Mouse (Mus musculus): ENCODE results near the gene Elfn2. TPM values are rescaled to one million over a fixed set of nuclear protein-coding genes. Genes with fewer than 3 reads are reported as not detected.

The Elfn2 gene
- polyA plus RNA-seq, 1 experiment from 2014 or later: 0.55 TPM

- no peak for ATAC-seq (replicated peaks; ENCODE audit: extremely low read depth, insufficient read depth, low FRiP score)
- Histone ChIP-seq H3K4me1 (ENCODE audit: control insufficient read depth, insufficient read depth, low read length) (no peaks in the 10 kb centered on the region), H3K4me3 (ENCODE audit: low read length) (no peak overlapping the region), H3K27ac (ENCODE audit: low read length) (no peak overlapping the region), H3K4me2 (ENCODE audit: low read depth, low read length) (no peak overlapping the region), H3K27me3 (ENCODE audit: control insufficient read depth, insufficient read depth, low read length) (peaks cover 20% of the 10 kb centered on the region), H3K9me3 (replicated peaks; ENCODE audit: control insufficient read depth, low read length) (no peaks in the 10 kb centered on the region), H3K9ac (ENCODE audit: low read length) (no peak overlapping the region), H3K36me3 (ENCODE audit: control insufficient read depth, insufficient read depth) (no peaks in the 10 kb centered on the region)
- 73% methylated on average over 13 of the region's 13 CpGs for WGBS
Observed at GRCm38 (mm10) chr15:78698491-78699135, 20.0 kb downstream of the Elfn2 start.

GRCm38 (mm10) chr15:78698084-78698483 lies 20.5 kb downstream of the Elfn2 start:
- Histone ChIP-seq H3K4me3 (ENCODE audit: low read length) (no peak overlapping the region), H3K9ac (ENCODE audit: low read length) (no peak overlapping the region), H3K4me2 (ENCODE audit: low read depth, low read length) (no peak overlapping the region), H3K4me1 (ENCODE audit: control insufficient read depth, insufficient read depth, low read length) (no peaks in the 10 kb centered on the region), H3K36me3 (ENCODE audit: control insufficient read depth, insufficient read depth) (no peaks in the 10 kb centered on the region), H3K9me3 (replicated peaks; ENCODE audit: control insufficient read depth, low read length) (no peaks in the 10 kb centered on the region), H3K27me3 (ENCODE audit: control insufficient read depth, insufficient read depth, low read length) (peaks cover 20% of the 10 kb centered on the region), H3K27ac (ENCODE audit: low read length) (no peak overlapping the region)
- ATAC-seq (replicated peaks; ENCODE audit: extremely low read depth, insufficient read depth, low FRiP score): no peak
- WGBS: 64% methylated on average over 5 of the region's 5 CpGs

- no peak for ATAC-seq (replicated peaks; ENCODE audit: extremely low read depth, insufficient read depth, low FRiP score)
- H3K9ac ChIP-seq (ENCODE audit: low read length): no peak overlapping the region
- no peak overlapping the region for H3K4me3 ChIP-seq (ENCODE audit: low read length)
- WGBS: 18% methylated on average over 5 of the region's 5 CpGs
- H3K4me2 ChIP-seq (ENCODE audit: low read depth, low read length): no peak overlapping the region
- H3K27ac ChIP-seq (ENCODE audit: low read length): no peak overlapping the region
- no peaks in the 10 kb centered on the region for H3K36me3 ChIP-seq (ENCODE audit: control insufficient read depth, insufficient read depth)
- H3K4me1 ChIP-seq (ENCODE audit: control insufficient read depth, insufficient read depth, low read length): no peaks in the 10 kb centered on the region
- H3K27me3 ChIP-seq (ENCODE audit: control insufficient read depth, insufficient read depth, low read length): peaks cover 22% of the 10 kb centered on the region
- H3K9me3 ChIP-seq (replicated peaks; ENCODE audit: control insufficient read depth, low read length): no peaks in the 10 kb centered on the region
Observed at GRCm38 (mm10) chr15:78695745-78696144, 22.8 kb downstream of the Elfn2 start.

GRCm38 (mm10) chr15:78692505-78692904 lies 26.1 kb downstream of the Elfn2 start:
- no peak overlapping the region for H3K4me3 ChIP-seq (ENCODE audit: low read length)
- H3K27me3 ChIP-seq (ENCODE audit: control insufficient read depth, insufficient read depth, low read length): peaks cover 19% of the 10 kb centered on the region
- H3K36me3 ChIP-seq (ENCODE audit: control insufficient read depth, insufficient read depth): no peaks in the 10 kb centered on the region
- no peak for ATAC-seq (replicated peaks; ENCODE audit: extremely low read depth, insufficient read depth, low FRiP score)
- H3K9ac ChIP-seq (ENCODE audit: low read length): no peak overlapping the region
- no peaks in the 10 kb centered on the region for H3K9me3 ChIP-seq (replicated peaks; ENCODE audit: control insufficient read depth, low read length)
- no peaks in the 10 kb centered on the region for H3K4me1 ChIP-seq (ENCODE audit: control insufficient read depth, insufficient read depth, low read length)
- WGBS: 52% methylated on average over 8 of the region's 8 CpGs
- H3K27ac ChIP-seq (ENCODE audit: low read length): no peak overlapping the region
- no peak overlapping the region for H3K4me2 ChIP-seq (ENCODE audit: low read depth, low read length)

GRCm38 (mm10) chr15:78690716-78691115 lies 27.9 kb downstream of the Elfn2 start:
- Histone ChIP-seq H3K4me2 (ENCODE audit: low read depth, low read length) (no peak overlapping the region), H3K9ac (ENCODE audit: low read length) (no peak overlapping the region), H3K4me3 (ENCODE audit: low read length) (no peak overlapping the region), H3K36me3 (ENCODE audit: control insufficient read depth, insufficient read depth) (no peaks in the 10 kb centered on the region), H3K27ac (ENCODE audit: low read length) (no peak overlapping the region), H3K27me3 (ENCODE audit: control insufficient read depth, insufficient read depth, low read length) (peaks cover 10% of the 10 kb centered on the region), H3K4me1 (ENCODE audit: control insufficient read depth, insufficient read depth, low read length) (no peaks in the 10 kb centered on the region), H3K9me3 (replicated peaks; ENCODE audit: control insufficient read depth, low read length) (no peaks in the 10 kb centered on the region)
- WGBS: 68% methylated on average over 2 of the region's 2 CpGs
- no peak for ATAC-seq (replicated peaks; ENCODE audit: extremely low read depth, insufficient read depth, low FRiP score)

GRCm38 (mm10) chr15:78686910-78687309 lies 31.7 kb downstream of the Elfn2 start:
- WGBS: 72% methylated on average over 7 of the region's 7 CpGs
- Histone ChIP-seq H3K4me1 (ENCODE audit: control insufficient read depth, insufficient read depth, low read length) (no peaks in the 10 kb centered on the region), H3K27ac (ENCODE audit: low read length) (no peak overlapping the region), H3K9me3 (replicated peaks; ENCODE audit: control insufficient read depth, low read length) (no peaks in the 10 kb centered on the region), H3K9ac (ENCODE audit: low read length) (no peak overlapping the region), H3K4me2 (ENCODE audit: low read depth, low read length) (no peak overlapping the region), H3K36me3 (ENCODE audit: control insufficient read depth, insufficient read depth) (no peaks in the 10 kb centered on the region), H3K4me3 (ENCODE audit: low read length) (no peak overlapping the region), H3K27me3 (ENCODE audit: control insufficient read depth, insufficient read depth, low read length) (peaks cover 26% of the 10 kb centered on the region)
- ATAC-seq (replicated peaks; ENCODE audit: extremely low read depth, insufficient read depth, low FRiP score): no peak

- no peaks in the 10 kb centered on the region for H3K36me3 ChIP-seq (ENCODE audit: control insufficient read depth, insufficient read depth)
- no peaks in the 10 kb centered on the region for H3K4me1 ChIP-seq (ENCODE audit: control insufficient read depth, insufficient read depth, low read length)
- no peak overlapping the region for H3K27ac ChIP-seq (ENCODE audit: low read length)
- peaks cover 25% of the 10 kb centered on the region for H3K27me3 ChIP-seq (ENCODE audit: control insufficient read depth, insufficient read depth, low read length)
- ATAC-seq (replicated peaks; ENCODE audit: extremely low read depth, insufficient read depth, low FRiP score): no peak
- no peaks in the 10 kb centered on the region for H3K9me3 ChIP-seq (replicated peaks; ENCODE audit: control insufficient read depth, low read length)
- 4% methylated on average over 9 of the region's 9 CpGs for WGBS
- H3K4me3 ChIP-seq (ENCODE audit: low read length): no peak overlapping the region
- no peak overlapping the region for H3K9ac ChIP-seq (ENCODE audit: low read length)
- no peak overlapping the region for H3K4me2 ChIP-seq (ENCODE audit: low read depth, low read length)
Observed at GRCm38 (mm10) chr15:78684111-78684510, 34.5 kb downstream of the Elfn2 start.

- Histone ChIP-seq H3K9ac (ENCODE audit: low read length) (no peak overlapping the region), H3K27me3 (ENCODE audit: control insufficient read depth, insufficient read depth, low read length) (peaks cover 25% of the 10 kb centered on the region), H3K9me3 (replicated peaks; ENCODE audit: control insufficient read depth, low read length) (no peaks in the 10 kb centered on the region), H3K36me3 (ENCODE audit: control insufficient read depth, insufficient read depth) (no peaks in the 10 kb centered on the region), H3K4me2 (ENCODE audit: low read depth, low read length) (no peak overlapping the region), H3K4me3 (ENCODE audit: low read length) (no peak overlapping the region), H3K27ac (ENCODE audit: low read length) (no peak overlapping the region; the same call in 1 of the 2 replicates), H3K4me1 (ENCODE audit: control insufficient read depth, insufficient read depth, low read length) (no peaks in the 10 kb centered on the region)
- ATAC-seq (replicated peaks; ENCODE audit: extremely low read depth, insufficient read depth, low FRiP score): no peak
- 38% methylated on average over 8 of the region's 8 CpGs for WGBS
Observed at GRCm38 (mm10) chr15:78683474-78683873, 35.1 kb downstream of the Elfn2 start.

- Histone ChIP-seq H3K27me3 (ENCODE audit: control insufficient read depth, insufficient read depth, low read length) (peaks cover 21% of the 10 kb centered on the region), H3K4me2 (ENCODE audit: low read depth, low read length) (no peak overlapping the region), H3K4me3 (ENCODE audit: low read length) (no peak overlapping the region), H3K9me3 (replicated peaks; ENCODE audit: control insufficient read depth, low read length) (no peaks in the 10 kb centered on the region), H3K9ac (ENCODE audit: low read length) (no peak overlapping the region), H3K27ac (ENCODE audit: low read length) (no peak overlapping the region), H3K4me1 (ENCODE audit: control insufficient read depth, insufficient read depth, low read length) (peaks cover 3% of the 10 kb centered on the region), H3K36me3 (ENCODE audit: control insufficient read depth, insufficient read depth) (no peaks in the 10 kb centered on the region)
- whole genome bisulfite sequencing: 76% methylated on average over 8 of the region's 8 CpGs
- ATAC-seq (replicated peaks; ENCODE audit: extremely low read depth, insufficient read depth, low FRiP score): no peak
Observed at GRCm38 (mm10) chr15:78681781-78682180, 36.8 kb downstream of the Elfn2 start.

Measured in heart, embryonic 16.5 days (tissue).